In genomic region chr14:54603038-54603654, GRCm38 (mm10) we compare ENCODE assay signal across 8 mouse cellular contexts. TPM values are rescaled to one million over a fixed set of nuclear protein-coding genes. Genes with fewer than 3 reads are reported as not detected.
DNase-seq lines count a peak whose midpoint lies in the region; ATAC-seq lines count a peak whose summit lies in the region.

No protein-coding gene starts in this region.

- H3K27ac ChIP-seq in hindbrain, embryonic 12.5 days, result peak overlapping the region; percentile 96

- DNase-seq in NIH3T3 (ENCODE audit: low read depth), result peak; percentile 97
- peak; percentile 97 to 98 for DNase-seq in cerebellum, postnatal 10 days
- DNase-seq in frontal cortex, postnatal 10 days (ENCODE audit: low spot score in 2 of 2), result peak; percentile 95 to 96
- peak; percentile 94 to 97 for DNase-seq in layer of hippocampus, postnatal 14 days (ENCODE audit: low spot score in 2 of 2)
- DNase-seq in lung, postnatal 14 days, result peak; percentile 96
- DNase-seq in retina, adult 2 months (ENCODE audit: low read depth, low spot score), result peak; percentile 88
- DNase-seq in thymus, postnatal 36 days, result peak; percentile 92 to 96

- H3K27me3 ChIP-seq in hindbrain, embryonic 12.5 days, result no peaks in the 10 kb centered on the region

- WGBS in hindbrain, embryonic 12.5 days, result under 1% methylated on average over 46 of the region's 46 CpGs

- peak overlapping the region; percentile 41 for H3K4me2 ChIP-seq in hindbrain, embryonic 12.5 days (replicated peaks)

- 0 out of 2 replicates have a peak, but pooled peaks cover 8% of the 10 kb centered on the region for H3K36me3 ChIP-seq in hindbrain, embryonic 12.5 days

- ATAC-seq in hindbrain, embryonic 12.5 days (ENCODE audit: low FRiP score), result peak; percentile 99

- peak overlapping the region; percentile 66 for H3K4me3 ChIP-seq in hindbrain, embryonic 12.5 days

- H3K9me3 ChIP-seq in hindbrain, embryonic 12.5 days (replicated peaks), result no peaks in the 10 kb centered on the region

- peak overlapping the region; percentile 83 for H3K9ac ChIP-seq in hindbrain, embryonic 12.5 days

- peaks cover 12% of the 10 kb centered on the region for H3K4me1 ChIP-seq in hindbrain, embryonic 12.5 days

RNA-seq across cellular contexts. Expression of gene 4931414P19Rik, which starts 2.6 kb away (rescaled TPM):
- 8.2 and 9.1 TPM in 2 replicates for polyA plus RNA-seq in hindbrain, embryonic 12.5 days (2016; fragmentation: Nextera tagmentation; extraction: Ambion mirVana)
- 1 to 10 TPM; 4.3 to 5.6 TPM for total RNA-seq in layer of hippocampus, postnatal 14 days (2021)

RNA-seq across cellular contexts. Expression of gene Psmb5, which starts 14.7 kb away (rescaled TPM):
- polyA plus RNA-seq in hindbrain, embryonic 12.5 days (2016; fragmentation: Nextera tagmentation; extraction: Ambion mirVana), result 354 and 376 TPM in 2 replicates
- total RNA-seq in layer of hippocampus, postnatal 14 days (2021), result 100 to 1,000 TPM; 211 to 215 TPM

RNA-seq across cellular contexts. Expression of gene Psmb11, which starts 18.1 kb away (rescaled TPM):
- not detected in 2 replicates for polyA plus RNA-seq in hindbrain, embryonic 12.5 days (2016; fragmentation: Nextera tagmentation; extraction: Ambion mirVana)
- under 1 TPM; 0.35 to 0.38 TPM for total RNA-seq in layer of hippocampus, postnatal 14 days (2021)

RNA-seq across cellular contexts. Expression of gene Ajuba, which starts 25.8 kb away (rescaled TPM):
- polyA plus RNA-seq in hindbrain, embryonic 12.5 days (2016; fragmentation: Nextera tagmentation; extraction: Ambion mirVana), result 37.9 and 40.9 TPM in 2 replicates
- 1 to 10 TPM; 2.6 to 3.2 TPM for total RNA-seq in layer of hippocampus, postnatal 14 days (2021)

RNA-seq across cellular contexts. Expression of gene Gm17606, which starts 37.6 kb away (rescaled TPM):
- polyA plus RNA-seq in hindbrain, embryonic 12.5 days (2016; fragmentation: Nextera tagmentation; extraction: Ambion mirVana), result not detected in 2 replicates
- total RNA-seq in layer of hippocampus, postnatal 14 days (2021), result not detected

Comparison
In these comparisons a context has a peak if more than half of its experiments do, and no peak if none do; other contexts are left out.
1. Peak in every context shown above with its lines: DNase-seq, ATAC-seq, H3K4me3 ChIP-seq and H3K27ac ChIP-seq.